Mouse (Mus musculus) heart, postnatal 14 days (tissue): ENCODE data around the gene Clic1. TPM values are rescaled to one million over a fixed set of nuclear protein-coding genes. Genes with fewer than 3 reads are reported as not detected.
"Not testable (repeated sequence)": the region's sequence is repeated elsewhere in the genome, so short reads cannot be mapped to it uniquely, and the experiment has no call there.

Source experiments
- DNase-seq, 2 experiments: peaks; one replicate each; pipeline ENCODE4 v3.0.0; 2021 to 2022
- intact Hi-C: fragments of 180-260 bp; cut with DNase I; formaldehyde crosslinking; loops from one replicate; pipeline ENCODE4 v1.15.1; 2025
- total RNA-seq, 2 experiments: library from RNA; stranded (reverse); gene quantifications; 2 replicates each; pipeline ENCODE4 v1.2.3; 2021

The Clic1 gene
- total RNA-seq, 2 experiments from 2014 or later, result 61.6 to 72.9 TPM

- intact Hi-C loops, result loop anchor here (2.0 kb wide), 1 partner anchor 59 kb away; the partner anchor contains the start of gene Ly6g6d
- DNase-seq, result no peak
These were observed 29.9 kb upstream of the Clic1 start for GRCm38 (mm10) chr17:35019894-35020293.

GRCm38 (mm10) chr17:35020551-35020950, 29.2 kb upstream of the Clic1 start:
- DNase-seq, result no peak
- intact Hi-C loops, result loop anchor here (2.0 kb wide), 1 partner anchor 58 kb away; the partner anchor contains the start of gene Ly6g6d

GRCm38 (mm10) chr17:35021163-35021808, 28.5 kb upstream of the Clic1 start:
- DNase-seq, result peak; percentile 89 to 94
- intact Hi-C loops, result loop anchor here (1.0 to 2.0 kb wide), 2 partner anchors 58 to 85 kb away; partner anchors contain the start of gene Ly6g6d

GRCm38 (mm10) chr17:35021842-35022477, 27.8 kb upstream of the Clic1 start:
- intact Hi-C loops, result loop anchor here (1.0 to 2.0 kb wide), 4 partner anchors 23 to 84 kb away; partner anchors contain the start of genes Ddah2 and Ly6g6d
- DNase-seq, result peak in 1 of 2 experiments; percentile 32

- no peak for DNase-seq
- intact Hi-C loops, result loop anchor here (1.0 to 2.0 kb wide), 2 partner anchors 22 to 37 kb away; partner anchors contain the start of gene Ddah2
These were observed 27.2 kb upstream of the Clic1 start for GRCm38 (mm10) chr17:35022541-35023060.

GRCm38 (mm10) chr17:35023221-35023620, 26.5 kb upstream of the Clic1 start:
- intact Hi-C loops, result loop anchor here (2.0 kb wide), 1 partner anchor 22 kb away; no protein-coding TSS in a partner anchor
- DNase-seq, result no peak

- DNase-seq, result no peak
- intact Hi-C loops, result loop anchor here (2.0 kb wide), 1 partner anchor 21 kb away; no protein-coding TSS in a partner anchor
These were observed 26.0 kb upstream of the Clic1 start for GRCm38 (mm10) chr17:35023756-35024155.

- DNase-seq, result no peak
- intact Hi-C loops, result no loop called here
These were observed 25.5 kb upstream of the Clic1 start for GRCm38 (mm10) chr17:35024261-35024660.

GRCm38 (mm10) chr17:35024691-35025488, 24.9 kb upstream of the Clic1 start:
- intact Hi-C loops, result no loop called here
- no peak for DNase-seq

GRCm38 (mm10) chr17:35026206-35026605, 23.6 kb upstream of the Clic1 start:
- intact Hi-C loops, result no loop called here
- DNase-seq, result no peak

GRCm38 (mm10) chr17:35027277-35028068, 22.3 kb upstream of the Clic1 start, which contains the start of gene Sapcd1:
Gene Sapcd1 (minus strand): TSS chr17:35028016.
- intact Hi-C loops, result no loop called here
- peak; percentile 52 to 65 for DNase-seq

- no peak for DNase-seq
- intact Hi-C loops, result no loop called here
These were observed 21.5 kb upstream of the Clic1 start for GRCm38 (mm10) chr17:35028315-35028714.

- intact Hi-C loops, result no loop called here
- DNase-seq, result no peak
These were observed 19.9 kb upstream of the Clic1 start for GRCm38 (mm10) chr17:35029691-35030532.

GRCm38 (mm10) chr17:35031272-35031671, 18.5 kb upstream of the Clic1 start:
- DNase-seq, result no peak
- intact Hi-C loops, result no loop called here

- no peak for DNase-seq
- intact Hi-C loops, result no loop called here
These were observed 17.9 kb upstream of the Clic1 start for GRCm38 (mm10) chr17:35031880-35032279.

GRCm38 (mm10) chr17:35032323-35032870, 17.4 kb upstream of the Clic1 start:
- DNase-seq, result no peak
- intact Hi-C loops, result no loop called here

- intact Hi-C loops, DNase-seq: not testable (repeated sequence)
These were observed 16.1 kb upstream of the Clic1 start for GRCm38 (mm10) chr17:35033703-35034102.

GRCm38 (mm10) chr17:35034896-35035295, 14.9 kb upstream of the Clic1 start:
- intact Hi-C loops, result no loop called here
- DNase-seq, result no peak
